In genomic region chr11:117115346-117116219, GRCm38 (mm10) we compare ENCODE assay signal across 8 mouse cellular contexts. TPM values are rescaled to one million over a fixed set of nuclear protein-coding genes. Genes with fewer than 3 reads are reported as not detected.
DNase-seq lines count a peak whose midpoint lies in the region; ATAC-seq and TF ChIP-seq lines count a peak whose summit lies in the region.

No protein-coding gene starts in this region.

- 1% methylated on average over 54 of the region's 54 CpGs for WGBS in kidney, adult 2 months
- 2% methylated on average over 36 of the region's 54 CpGs for WGBS in lung, postnatal 0 days

- ATAC-seq in lung, postnatal 0 days, result peak; percentile 42

- H3K4me2 ChIP-seq in lung, postnatal 0 days (replicated peaks; ENCODE audit: low read depth, low read length), result peak overlapping the region; percentile 75

- H3K36me3 ChIP-seq in kidney, adult 2 months (ENCODE audit: control insufficient read depth, insufficient read depth, low read length), result no peaks in the 10 kb centered on the region
- peaks cover 7% of the 10 kb centered on the region; the same call in 1 of the 2 replicates for H3K36me3 ChIP-seq in lung, postnatal 0 days (ENCODE audit: insufficient read depth, low read length)

- peak overlapping the region; percentile 82 for H3K9ac ChIP-seq in lung, postnatal 0 days (replicated peaks; ENCODE audit: low read depth)

- H3K4me3 ChIP-seq in gastrocnemius, adult 2 months, result peak overlapping the region; percentile 93
- H3K4me3 ChIP-seq in kidney, adult 2 months (ENCODE audit: insufficient read depth, low read depth, low read length), result peak overlapping the region; percentile 90
- H3K4me3 ChIP-seq in lung, postnatal 0 days (ENCODE audit: low read depth, low read length), result peak overlapping the region; percentile 85

- no peaks in the 10 kb centered on the region for H3K27me3 ChIP-seq in kidney, adult 2 months (replicated peaks; ENCODE audit: control insufficient read depth, insufficient read depth, low read length)
- H3K27me3 ChIP-seq in lung, postnatal 0 days (replicated peaks; ENCODE audit: insufficient read depth, low read length), result no peaks in the 10 kb centered on the region

- H3K27ac ChIP-seq in gastrocnemius, adult 2 months, result peak overlapping the region; percentile 99
- H3K27ac ChIP-seq in kidney, adult 2 months (ENCODE audit: insufficient read depth, low read depth, low read length), result peak overlapping the region; percentile 86
- H3K27ac ChIP-seq in lung, postnatal 0 days (ENCODE audit: low read length), result peak overlapping the region; percentile 97

- peak; percentile 87 for TF ChIP-seq EP300 in lung, postnatal 0 days (IDR thresholded peaks at IDR 0.05)

- DNase-seq in adrenal gland, adult 2 months, result peak; percentile 51
- DNase-seq in adrenal gland, adult 18-20 months (ENCODE audit: low spot score in 2 of 2), result no peak
- DNase-seq in 3T3-L1 (ENCODE audit: low read depth, low spot score), result peak; percentile 65
- DNase-seq in cerebellum, adult 9-10 months, result peak; percentile 89
- DNase-seq in gastrocnemius, adult 2 months, result peak; percentile 86
- DNase-seq in kidney, adult 2 months, result peak; percentile 69
- DNase-seq in lung, postnatal 0 days (ENCODE audit: low spot score), result peak; percentile 90
- DNase-seq in testis, postnatal 10 days (ENCODE audit: low spot score), result no peak

- TF ChIP-seq CTCF in gastrocnemius, adult 2 months (IDR thresholded peaks at IDR 0.05), result no peak
- no peak for TF ChIP-seq CTCF in kidney, adult 2 months (conservative IDR thresholded peaks at IDR 0.05; ENCODE audit: insufficient read depth, insufficient read length, low read depth, low read length)
- TF ChIP-seq CTCF in lung, postnatal 0 days (IDR thresholded peaks at IDR 0.05), result no peak

- intact Hi-C loops in gastrocnemius, adult 2 months (cut with DNase I), result loop anchor here (1.0 kb wide), 1 partner anchor 34 kb away; no protein-coding TSS in a partner anchor

- peaks cover 20% of the 10 kb centered on the region for H3K4me1 ChIP-seq in kidney, adult 2 months (ENCODE audit: control insufficient read depth, insufficient read depth, low read length)
- peaks cover 32% of the 10 kb centered on the region for H3K4me1 ChIP-seq in lung, postnatal 0 days (ENCODE audit: insufficient read depth, low read depth, low read length)

- no peak for TF ChIP-seq POLR2A in kidney, adult 2 months (IDR thresholded peaks at IDR 0.05; ENCODE audit: low read depth, low read length)

- H3K9me3 ChIP-seq in lung, postnatal 0 days (ENCODE audit: low read length), result no peaks in the 10 kb centered on the region

RNA-seq across cellular contexts. Expression of gene Sec14l1, which starts 0.6 kb away (rescaled TPM):
- 100 to 1,000 TPM; 117 to 175 TPM for total RNA-seq in adrenal gland, adult 2 months (2021)
- polyA plus RNA-seq in adrenal gland, adult 2 months (2012; rRNA removed), result 140 and 161 TPM in 2 replicates
- 100 to 1,000 TPM; 106 to 159 TPM for total RNA-seq in adrenal gland, adult 18-20 months (2021)
- total RNA-seq in gastrocnemius, adult 2 months (2021), result 10 to 100 TPM; 52.3 to 52.8 TPM
- 49.1 and 52.2 TPM in 2 replicates for polyA plus RNA-seq in kidney, adult 2 months (2012; rRNA removed)
- 62.2 and 62.4 TPM in 2 replicates for polyA plus RNA-seq in lung, postnatal 0 days (2015; fragmentation: Nextera tagmentation; extraction: Ambion mirVana)

Comparison
In these comparisons a context has a peak if more than half of its experiments do, and no peak if none do; other contexts are left out.
1. DNase-seq: peak in adrenal gland, adult 2 months (single experiment), 3T3-L1 (single experiment), cerebellum, adult 9-10 months (single experiment), gastrocnemius, adult 2 months (single experiment), kidney, adult 2 months (single experiment) and lung, postnatal 0 days (single experiment); none in adrenal gland, adult 18-20 months (0 of 2) and testis, postnatal 10 days (single experiment).
2. Peak in every context shown above with its lines, with median percentiles within 50 percentile points of each other: H3K27ac ChIP-seq and H3K4me3 ChIP-seq.